Mouse (Mus musculus) kidney, postnatal 36 days (tissue): ENCODE results near the gene Aldh18a1.

ENCODE experiments used
- DNase-seq, 2 experiments: peaks; one replicate each; pipeline ENCODE4 v3.0.0; 2021 to 2022; ENCODE audit warnings: mixed read lengths in 2 of 2

Aldh18a1 gene

GRCm38 (mm10) chr19:40523431-40524005 is 64.7 kb downstream of the Aldh18a1 start:
- DNase-seq: no peak

DNA sequence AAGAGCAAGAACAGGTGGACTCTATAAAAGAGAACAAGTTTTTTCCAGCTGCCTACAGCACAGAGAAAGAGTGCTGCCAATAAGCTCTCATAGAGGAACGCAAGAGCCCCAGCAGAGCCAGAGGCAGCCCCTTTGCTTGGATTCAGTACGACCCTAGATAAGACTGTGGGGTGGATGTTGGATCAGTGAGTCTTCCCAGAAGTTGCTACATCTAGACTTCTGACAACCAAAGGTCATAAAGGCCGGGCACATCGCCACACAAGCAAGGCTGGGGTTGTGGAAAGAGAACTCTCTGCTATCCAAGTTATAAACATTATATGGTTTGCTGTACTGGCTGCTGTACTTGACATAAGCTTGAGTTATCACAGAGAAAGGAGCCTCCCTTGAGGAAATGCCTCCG is 67.9 kb downstream of the Aldh18a1 start:
- no peak for DNase-seq

DNA sequence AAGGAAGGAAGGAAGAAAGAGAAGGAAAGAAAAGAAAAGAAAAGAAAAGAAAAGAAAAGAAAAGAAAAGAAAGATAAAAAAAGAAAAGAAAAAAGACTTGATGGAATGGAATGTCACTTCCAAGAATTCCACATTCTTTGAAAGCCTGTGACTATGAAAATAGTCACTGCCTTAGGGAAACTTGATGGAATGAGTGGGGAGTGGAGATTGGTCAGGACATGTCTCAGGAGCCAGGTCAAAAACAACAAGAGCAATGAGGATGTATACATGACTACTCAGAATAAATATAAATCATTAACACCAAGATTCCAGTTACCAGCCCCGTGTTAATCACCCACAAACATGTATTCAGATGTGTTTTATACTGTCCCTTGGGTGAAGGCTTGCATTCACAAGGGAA is 69.6 kb downstream of the Aldh18a1 start:
- DNase-seq: no peak

- DNase-seq: no peak
These were observed 72.7 kb downstream of the Aldh18a1 start for GRCm38 (mm10) chr19:40515596-40515995.

GRCm38 (mm10) chr19:40514376-40514775 is 73.9 kb downstream of the Aldh18a1 start:
- no peak for DNase-seq

GRCm38 (mm10) chr19:40513632-40514078 is 74.6 kb downstream of the Aldh18a1 start, which contains the start of gene Sorbs1:
Sorbs1 (minus strand) TSS chr19:40513779.
- DNase-seq: peak; percentile 98

DNA sequence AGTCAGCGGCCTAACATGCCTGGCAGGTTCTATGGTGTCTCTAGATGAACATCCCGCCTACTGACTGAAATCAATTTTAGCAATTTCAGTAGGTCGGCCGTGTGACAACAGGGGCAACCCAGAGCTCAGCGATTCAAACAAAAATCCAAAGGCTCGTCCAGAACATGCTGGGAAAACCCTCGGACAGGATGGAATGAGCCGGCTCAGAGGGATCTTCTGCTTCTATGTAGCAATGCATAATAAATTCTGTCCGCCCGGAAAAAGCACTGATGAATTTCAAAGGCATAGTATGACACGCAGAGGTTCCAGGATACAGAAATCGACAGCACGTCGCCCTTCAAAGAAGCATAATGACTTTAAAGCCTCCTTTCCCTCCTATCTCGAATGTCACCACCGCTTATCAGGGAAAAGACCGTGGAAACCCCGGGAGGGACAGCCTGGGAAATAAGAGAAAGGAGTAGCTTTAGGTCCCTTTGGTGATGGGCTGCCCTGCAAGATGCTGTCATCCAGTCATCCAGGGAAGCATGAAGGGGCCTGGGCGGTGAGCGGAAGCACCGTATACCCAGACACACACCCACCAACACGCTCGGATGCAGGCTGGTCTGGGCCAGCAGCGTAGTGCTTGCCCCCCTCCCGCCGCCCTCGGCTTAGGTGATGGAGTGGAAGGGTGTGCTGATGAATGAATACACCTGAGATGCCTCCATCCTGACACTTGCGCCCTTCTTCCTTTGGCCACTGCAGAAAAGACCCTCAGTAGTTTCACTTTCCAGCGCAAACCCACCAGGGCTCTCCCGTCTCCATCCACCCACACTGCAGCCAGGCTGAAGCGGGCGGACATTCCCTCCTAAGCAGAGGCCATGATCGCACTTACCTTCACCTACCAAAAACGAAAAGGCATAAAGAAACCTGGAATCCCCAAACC is 75.5 kb downstream of the Aldh18a1 start:
- DNase-seq: peak in 1 of 2 experiments; percentile 50

GRCm38 (mm10) chr19:40511679-40512309 is 76.5 kb downstream of the Aldh18a1 start:
- peak in 1 of 2 experiments; percentile 34 for DNase-seq

- no peak for DNase-seq
These were observed 77.2 kb downstream of the Aldh18a1 start for GRCm38 (mm10) chr19:40511100-40511439.

- DNase-seq: no peak
These were observed 77.7 kb downstream of the Aldh18a1 start for GRCm38 (mm10) chr19:40510387-40511099.

- no peak for DNase-seq
These were observed 79.0 kb downstream of the Aldh18a1 start for GRCm38 (mm10) chr19:40509274-40509673.

DNA sequence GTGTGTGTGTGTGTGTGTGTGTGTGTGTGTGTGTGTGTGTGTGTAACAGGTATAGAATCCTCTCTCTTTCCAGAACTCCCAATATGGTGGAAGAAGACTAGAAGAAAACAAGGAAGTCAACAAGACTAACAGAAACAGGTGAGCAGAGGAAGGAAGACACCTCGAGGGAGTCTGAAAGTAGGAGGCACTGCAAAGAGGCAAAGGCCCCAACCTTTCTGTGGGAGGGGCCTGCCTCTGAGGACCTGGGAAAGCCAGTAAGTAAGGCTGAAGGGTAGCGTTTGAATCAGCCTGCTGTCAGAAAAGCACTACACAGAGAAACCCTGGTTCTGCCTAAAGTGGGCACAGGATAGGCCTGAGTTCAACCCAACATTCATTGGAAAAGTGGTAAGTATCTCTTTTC is 79.4 kb downstream of the Aldh18a1 start:
- DNase-seq: no peak

DNA sequence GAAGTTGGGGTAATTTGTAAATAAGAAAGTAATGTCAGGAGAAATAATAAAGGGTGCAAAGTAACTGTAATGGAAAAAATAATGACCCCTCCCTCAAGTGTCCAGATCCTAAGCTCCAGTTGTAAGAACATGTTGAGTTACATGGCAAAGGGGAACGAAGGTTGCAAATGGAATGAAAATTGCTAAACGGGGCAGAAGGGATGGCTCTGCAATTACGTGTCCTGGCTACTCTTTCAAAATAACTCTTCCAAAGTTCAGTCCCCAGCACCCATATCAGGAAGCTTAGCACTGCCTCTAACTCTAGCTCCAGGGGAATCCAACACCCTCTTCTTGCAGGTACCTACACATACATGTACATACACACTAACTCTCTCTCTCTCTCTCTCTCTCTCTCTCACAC is 81.3 kb downstream of the Aldh18a1 start:
- no peak for DNase-seq

DNA sequence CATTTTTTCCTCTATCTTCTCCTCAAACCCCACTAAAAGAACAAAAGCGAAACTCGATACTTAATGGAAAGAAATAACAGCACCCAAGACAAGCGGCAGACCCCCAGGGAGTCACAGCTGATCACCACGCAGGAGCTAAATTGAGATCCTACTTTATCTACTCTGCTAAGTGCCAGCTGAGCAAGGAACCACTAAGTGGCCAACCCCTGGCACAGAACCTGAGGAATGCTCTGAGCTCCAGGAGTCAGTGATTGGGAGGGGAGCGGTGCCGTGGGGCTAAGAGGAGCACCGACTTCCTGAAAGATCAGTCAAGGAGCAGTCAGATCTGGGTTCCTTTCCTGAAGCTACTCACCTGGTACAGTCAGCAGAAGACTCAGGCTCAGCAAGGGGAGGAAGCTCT is 83.9 kb downstream of the Aldh18a1 start:
- no peak for DNase-seq
